Mouse (Mus musculus) lung, embryonic 16.5 days (tissue): Measurements from ENCODE around the gene Htr1f. TPM values are rescaled to one million over a fixed set of nuclear protein-coding genes. Genes with fewer than 3 reads are reported as not detected.

Source experiments
- ATAC-seq: fragments of 200-750 bp; cut with Nextera tagmentation; 2 replicates; pipeline ENCODE4 v1.8.0; 2017; ENCODE audit warnings: low read depth, mild to moderate bottlenecking, moderate library complexity
- H3K27ac ChIP-seq: fragments of 300-500 bp; sonication (generic); 2 replicates; pipeline ENCODE4 v1.5.1; 2014; ENCODE audit warnings: mild to moderate bottlenecking, control low read depth, low read length
- H3K27me3 ChIP-seq: fragments of 300-500 bp; sonication (generic); 2 replicates; pipeline ENCODE4 v1.6.1; 2014; ENCODE audit warnings: low read depth, low read length, mixed read lengths; ENCODE audit not compliant: control insufficient read depth, insufficient read depth
- H3K36me3 ChIP-seq: fragments of 300-500 bp; sonication (generic); 2 replicates; pipeline ENCODE4 v1.6.1; 2014; ENCODE audit warnings: low read length; ENCODE audit not compliant: control insufficient read depth, insufficient read depth
- H3K4me1 ChIP-seq: fragments of 300-500 bp; sonication (generic); replicated peaks from 2 replicates; pipeline ENCODE4 v1.6.1; 2014; ENCODE audit warnings: low read length, mixed read lengths; ENCODE audit not compliant: control insufficient read depth, insufficient read depth
- H3K4me2 ChIP-seq: fragments of 300-500 bp; sonication (generic); 2 replicates; pipeline ENCODE4 v1.6.1; 2014; ENCODE audit warnings: low read depth, low read length, control low read depth
- H3K4me3 ChIP-seq: fragments of 300-500 bp; sonication (generic); 2 replicates; pipeline ENCODE4 v1.5.1; 2014; ENCODE audit warnings: mild to moderate bottlenecking, low read length, control low read depth
- H3K9ac ChIP-seq: fragments of 300-500 bp; sonication (generic); 2 replicates; pipeline ENCODE4 v1.6.1; 2014; ENCODE audit warnings: low read length, control low read depth
- H3K9me3 ChIP-seq: fragments of 300-500 bp; sonication (generic); 2 replicates; pipeline ENCODE4 v1.6.1; 2016; ENCODE audit warnings: low read length; ENCODE audit not compliant: control insufficient read depth
- WGBS: fragments of 180-500 bp; shearing (Covaris S2); extraction: QIAGEN DNeasy Blood & Tissue Kit; methylation state at CpG from one replicate; pipeline ENCODE4 v1.1.7; 2014; 5-methylcytosine and 5-hydroxymethylcytosine counted together
- microRNA-seq: library from miRNA; unstranded; fragments of <30 nt; microRNA quantifications from one replicate; pipeline ENCODE4, GENCODE M21; 2016
- polyA plus RNA-seq: library from polyadenylated mRNA; unstranded; fragments of >200 nt; fragmentation: Nextera tagmentation; extraction: Ambion mirVana; gene quantifications from 2 replicates; pipeline ENCODE4 v1.2.1, GENCODE M21; 2015

Gene Htr1f
- polyA plus RNA-seq, 1 experiment from 2014 or later, result 0.05 TPM

DNA sequence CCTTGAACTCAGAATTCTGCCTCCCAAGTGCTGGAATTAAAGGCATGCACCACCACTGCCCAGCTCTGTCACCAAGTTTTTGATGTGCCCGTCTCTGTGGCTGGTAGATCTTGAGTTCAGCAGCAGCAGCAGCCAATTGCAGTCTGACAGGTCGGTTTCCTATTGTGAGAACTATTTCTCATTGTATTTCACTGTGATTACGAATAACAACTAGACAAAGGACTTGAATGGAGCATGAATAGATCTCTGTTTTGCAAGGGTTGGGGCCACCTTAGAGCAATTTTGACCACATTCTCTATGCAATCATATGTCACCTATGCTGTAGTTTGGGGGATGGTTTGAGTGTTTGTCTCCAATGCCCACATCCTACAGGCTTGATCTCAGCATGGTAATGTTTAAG is 224.7 kb downstream of the Htr1f start:
- Histone ChIP-seq H3K27me3 (no peaks in the 10 kb centered on the region), H3K4me1 (peaks cover 9% of the 10 kb centered on the region), H3K4me2 (no peak overlapping the region), H3K4me3 (no peak overlapping the region), H3K9me3 (no peaks in the 10 kb centered on the region), H3K9ac (no peak overlapping the region), H3K36me3 (no peaks in the 10 kb centered on the region), H3K27ac (no peak overlapping the region)
- 78% methylated on average over 3 of the region's 3 CpGs for WGBS
- no peak for ATAC-seq

DNA sequence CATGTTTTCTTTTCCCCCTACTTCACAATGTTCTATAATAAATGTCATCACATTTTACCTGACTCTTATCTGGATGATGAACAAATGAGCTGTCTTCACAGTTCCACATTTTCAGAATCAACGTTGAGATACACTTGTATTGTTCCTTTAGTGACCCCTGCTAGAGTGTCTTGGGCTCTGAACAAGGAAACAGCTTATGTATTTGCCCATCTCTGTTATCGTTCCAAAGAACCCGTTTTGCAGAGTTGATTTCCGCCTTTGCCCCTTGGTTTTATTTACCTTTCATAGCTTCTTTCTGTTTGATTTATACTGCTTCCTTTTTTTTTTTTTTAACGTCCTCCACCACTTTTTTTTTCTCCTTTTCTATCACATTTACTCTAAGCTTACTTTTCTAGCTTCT is 225.9 kb downstream of the Htr1f start:
- H3K4me3 ChIP-seq, result no peak overlapping the region
- no peak overlapping the region for H3K9ac ChIP-seq
- no peaks in the 10 kb centered on the region for H3K36me3 ChIP-seq
- H3K4me1 ChIP-seq, result peaks cover 8% of the 10 kb centered on the region
- ATAC-seq, result no peak
- H3K27me3 ChIP-seq, result no peaks in the 10 kb centered on the region
- 37% methylated on average over 5 of the region's 5 CpGs for WGBS
- H3K4me2 ChIP-seq, result no peak overlapping the region
- H3K9me3 ChIP-seq, result no peaks in the 10 kb centered on the region
- H3K27ac ChIP-seq, result no peak overlapping the region

DNA sequence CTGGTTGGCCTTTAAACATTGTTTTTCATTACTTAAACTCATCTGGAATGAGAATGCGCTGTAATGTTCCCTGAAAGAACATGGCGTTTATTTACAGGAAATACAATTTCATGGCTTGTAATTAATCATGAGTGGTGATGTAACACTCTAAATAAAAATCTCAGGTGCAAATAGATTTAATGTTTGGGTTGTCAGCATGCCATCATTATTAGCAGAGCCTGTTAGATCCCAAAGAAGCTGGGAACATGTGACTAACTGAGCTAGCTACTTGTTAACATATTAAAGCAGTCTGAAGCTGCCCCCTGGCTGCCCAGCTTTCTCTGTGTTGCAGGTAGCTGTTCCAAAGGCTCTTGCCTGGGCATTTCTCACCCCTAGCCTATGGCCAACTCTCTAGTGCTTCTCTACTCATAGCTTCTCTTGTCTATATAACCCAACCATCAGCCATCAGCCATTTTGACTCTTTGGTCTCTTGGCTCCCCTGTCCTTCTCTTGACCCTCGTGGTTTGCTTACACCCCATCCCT is 227.0 kb downstream of the Htr1f start:
- no peaks in the 10 kb centered on the region for H3K27me3 ChIP-seq
- no peaks in the 10 kb centered on the region for H3K36me3 ChIP-seq
- WGBS, result 78% methylated on average over 3 of the region's 3 CpGs
- H3K4me2 ChIP-seq, result no peak overlapping the region
- H3K27ac ChIP-seq, result no peak overlapping the region
- H3K4me1 ChIP-seq, result 0 out of 2 replicates have a peak, but pooled peaks cover 2% of the 10 kb centered on the region
- no peak overlapping the region for H3K9ac ChIP-seq
- ATAC-seq, result no peak
- H3K9me3 ChIP-seq, result no peaks in the 10 kb centered on the region
- H3K4me3 ChIP-seq, result no peak overlapping the region

DNA sequence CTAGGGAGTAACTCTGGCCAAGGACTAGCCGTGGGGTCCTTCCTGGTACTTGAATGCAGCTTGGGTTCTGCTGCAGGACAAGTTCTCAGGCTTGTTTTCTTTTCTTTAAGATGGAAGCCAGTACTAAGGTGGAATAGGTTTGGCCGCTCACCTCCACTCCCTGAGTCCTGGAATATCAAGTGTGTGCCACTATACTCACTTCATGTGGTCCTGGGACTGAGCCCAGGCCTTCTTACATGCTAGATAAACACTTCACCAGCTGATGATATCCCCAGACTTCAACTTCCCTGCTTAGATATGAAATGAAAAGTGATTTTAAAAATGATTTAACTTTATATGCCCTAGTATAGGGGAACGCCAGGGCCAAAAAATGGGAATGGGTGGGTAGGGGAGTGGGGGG is 228.3 kb downstream of the Htr1f start:
- ATAC-seq, result peak; percentile 50

DNA sequence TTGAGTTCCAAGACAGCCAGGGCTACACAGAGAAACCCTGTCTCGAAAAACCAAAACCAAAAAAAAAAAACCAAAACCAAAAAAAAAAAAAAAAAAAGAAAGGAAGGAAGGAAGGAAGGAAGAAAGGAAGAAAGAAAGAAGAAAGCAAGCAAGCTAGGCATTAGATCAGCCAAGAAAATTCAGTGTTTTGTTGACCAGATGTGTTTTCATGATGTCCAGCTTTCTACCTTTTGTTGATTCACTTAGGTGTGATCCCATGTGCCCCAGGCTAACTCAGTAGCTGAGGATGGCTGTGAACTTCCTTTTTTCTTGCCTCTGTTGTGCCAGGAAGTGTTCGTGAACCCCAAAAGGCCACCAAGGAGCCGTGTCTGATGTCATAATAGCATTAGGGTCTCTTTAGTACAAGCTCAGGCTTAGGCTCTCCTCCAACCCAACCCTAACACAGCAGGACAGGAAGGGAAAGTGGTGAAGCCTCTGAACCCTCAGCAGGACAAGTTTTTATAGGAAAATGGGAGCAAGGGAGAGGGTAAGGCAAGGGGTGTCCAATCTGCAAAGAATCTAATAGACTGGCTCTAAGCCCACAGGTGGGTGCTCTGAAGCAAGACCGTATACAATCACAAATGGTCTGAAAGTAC is 228.9 kb downstream of the Htr1f start:
- H3K27ac ChIP-seq, result peak overlapping the region; percentile 66
- no peak for ATAC-seq

More for the DNA sequence above, 228.3 kb downstream of the Htr1f start:
- H3K9ac ChIP-seq, result no peak overlapping the region
- no peak overlapping the region for H3K4me3 ChIP-seq
- no peaks in the 10 kb centered on the region for H3K27me3 ChIP-seq
- no peaks in the 10 kb centered on the region for H3K36me3 ChIP-seq
- peak overlapping the region; percentile 66 for H3K27ac ChIP-seq
- no peak overlapping the region for H3K4me2 ChIP-seq
- 0 out of 2 replicates have a peak, but pooled peaks cover 2% of the 10 kb centered on the region for H3K4me1 ChIP-seq
- 66% methylated on average over 3 of the region's 3 CpGs for WGBS
- no peaks in the 10 kb centered on the region for H3K9me3 ChIP-seq

DNA sequence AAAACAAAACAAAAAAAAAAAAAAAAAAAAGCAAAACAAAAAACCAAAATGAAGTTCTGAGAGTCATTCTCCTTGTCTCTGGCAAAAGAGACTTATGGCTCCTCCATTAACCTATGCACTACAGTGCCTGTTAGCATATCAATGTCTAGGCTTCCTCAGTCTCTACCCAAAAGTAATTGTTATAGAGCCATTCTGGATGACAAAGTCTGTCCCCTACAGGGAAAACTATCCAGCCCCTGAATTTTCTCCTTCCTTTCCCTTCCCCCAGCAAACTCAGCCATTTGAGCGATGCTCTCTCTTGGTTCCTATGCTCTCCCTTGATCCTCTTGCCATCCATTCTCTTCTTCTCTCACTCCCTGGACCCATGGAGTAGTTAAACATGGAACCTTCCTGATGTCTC is 229.8 kb downstream of the Htr1f start:
- WGBS, result 89% methylated on average over 1 of the region's 1 CpGs
- H3K27ac ChIP-seq, result no peak overlapping the region
- no peak for ATAC-seq

More for the DNA sequence above, 228.9 kb downstream of the Htr1f start:
- Histone ChIP-seq H3K27me3 (no peaks in the 10 kb centered on the region), H3K36me3 (no peaks in the 10 kb centered on the region), H3K4me1 (0 out of 2 replicates have a peak, but pooled peaks cover 2% of the 10 kb centered on the region), H3K4me2 (no peak overlapping the region), H3K4me3 (no peak overlapping the region), H3K9me3 (no peaks in the 10 kb centered on the region), H3K9ac (no peak overlapping the region)
- 70% methylated on average over 4 of the region's 4 CpGs for WGBS

DNA sequence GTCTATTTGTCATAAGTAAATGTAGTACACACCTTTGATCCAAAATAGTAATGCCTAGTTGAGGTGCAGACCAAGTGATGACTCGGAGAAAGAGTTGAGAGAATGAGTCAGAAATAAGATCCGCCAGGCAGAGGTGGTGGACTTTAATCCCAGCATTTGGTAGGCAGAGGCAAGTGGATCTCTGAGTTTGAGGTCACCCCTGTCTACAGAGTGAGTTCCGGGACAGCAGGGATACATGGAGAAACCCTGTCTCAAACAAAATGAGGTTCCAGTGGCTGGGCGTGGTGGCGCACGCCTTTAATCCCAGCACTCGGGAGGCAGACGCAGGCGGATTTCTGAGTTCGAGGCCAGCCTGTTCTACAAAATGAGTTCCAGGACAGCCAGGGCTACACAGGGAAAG is 230.3 kb downstream of the Htr1f start:
- Histone ChIP-seq H3K9me3 (no peaks in the 10 kb centered on the region), H3K9ac (no peak overlapping the region), H3K27me3 (no peaks in the 10 kb centered on the region), H3K27ac (no peak overlapping the region), H3K4me2 (no peak overlapping the region), H3K4me1 (0 out of 2 replicates have a peak, but pooled peaks cover 2% of the 10 kb centered on the region), H3K4me3 (no peak overlapping the region), H3K36me3 (no peaks in the 10 kb centered on the region)
- WGBS, result 97% methylated on average over 10 of the region's 10 CpGs
- ATAC-seq, result no peak

More for the DNA sequence above, 229.8 kb downstream of the Htr1f start:
- no peak overlapping the region for H3K9ac ChIP-seq
- H3K4me1 ChIP-seq, result 0 out of 2 replicates have a peak, but pooled peaks cover 2% of the 10 kb centered on the region
- no peak overlapping the region for H3K4me2 ChIP-seq
- no peaks in the 10 kb centered on the region for H3K27me3 ChIP-seq
- no peaks in the 10 kb centered on the region for H3K9me3 ChIP-seq
- no peak overlapping the region for H3K4me3 ChIP-seq
- no peaks in the 10 kb centered on the region for H3K36me3 ChIP-seq

Small RNA genes within 50 kb of the gene (microRNA-seq; reads per million reads assigned to microRNA genes)
- not detected for gene Gm23374
